Mouse (Mus musculus) MEL (cell line): Measurements from ENCODE around the gene Mylpf.

Experiments
- CHD1 ChIP-seq: IDR thresholded peaks from 2 replicates; pipeline ENCODE4 v1.6.1; 2012; ENCODE audit warnings: low read depth, mild to moderate bottlenecking, inconsistent platforms, low read length, improper control_type of control experiment
- CTCF ChIP-seq, 3 experiments: IDR thresholded peaks in 2 of 3; conservative IDR thresholded peaks in 1 of 3; 2 replicates each; pipeline ENCODE4 v1.5.1; 2011 to 2012; ENCODE audit warnings: low read length in 3 of 3, low read depth in 2 of 3, mild to moderate bottlenecking in 2 of 3, improper control_type of control experiment in 1 of 3, inconsistent platforms in 1 of 3, mixed read lengths in 1 of 3, moderate library complexity in 1 of 3; ENCODE audit not compliant: control insufficient read depth in 1 of 3, insufficient read depth in 1 of 3, poor library complexity in 1 of 3, severe bottlenecking in 1 of 3
- E2F4 ChIP-seq: IDR thresholded peaks from 2 replicates; pipeline ENCODE4 v1.6.1; 2011; ENCODE audit warnings: low read depth, low read length, improper control_type of control experiment, borderline replicate concordance
- MXI1 ChIP-seq: IDR thresholded peaks from 2 replicates; pipeline ENCODE4 v1.6.1; 2011; ENCODE audit warnings: mild to moderate bottlenecking, low read depth, low read length, improper control_type of control experiment
- POLR2A ChIP-seq, 2 experiments: IDR thresholded peaks; 2 replicates each; pipeline ENCODE4 v1.6.1; 2011 to 2012; ENCODE audit warnings: low read length in 2 of 2, mild to moderate bottlenecking in 2 of 2, control low read depth in 1 of 2, improper control_type of control experiment in 1 of 2, low read depth in 1 of 2, moderate library complexity in 1 of 2; ENCODE audit not compliant: control insufficient read depth in 1 of 2, insufficient read depth in 1 of 2, poor library complexity in 1 of 2
- POLR2AphosphoS5 ChIP-seq: IDR thresholded peaks from 2 replicates; pipeline ENCODE4 v1.6.1; 2012; ENCODE audit warnings: low read depth, borderline replicate concordance, mild to moderate bottlenecking, inconsistent platforms, low read length, moderate library complexity, mixed read lengths
- RCOR1 ChIP-seq: IDR thresholded peaks from 2 replicates; pipeline ENCODE4 v1.6.1; 2012; ENCODE audit warnings: low read depth, mild to moderate bottlenecking, inconsistent platforms, low read length, improper control_type of control experiment
- TAL1 ChIP-seq: IDR thresholded peaks from 2 replicates; pipeline ENCODE4 v1.6.1; 2012; ENCODE audit warnings: mild to moderate bottlenecking, inconsistent platforms, low read length, moderate library complexity, mixed read lengths
- UBTF ChIP-seq: IDR thresholded peaks from 2 replicates; pipeline ENCODE4 v1.6.1; 2012; ENCODE audit warnings: low read depth, mild to moderate bottlenecking, inconsistent platforms, low read length, improper control_type of control experiment, moderate library complexity, borderline replicate concordance; ENCODE audit not compliant: insufficient read depth

DNA sequence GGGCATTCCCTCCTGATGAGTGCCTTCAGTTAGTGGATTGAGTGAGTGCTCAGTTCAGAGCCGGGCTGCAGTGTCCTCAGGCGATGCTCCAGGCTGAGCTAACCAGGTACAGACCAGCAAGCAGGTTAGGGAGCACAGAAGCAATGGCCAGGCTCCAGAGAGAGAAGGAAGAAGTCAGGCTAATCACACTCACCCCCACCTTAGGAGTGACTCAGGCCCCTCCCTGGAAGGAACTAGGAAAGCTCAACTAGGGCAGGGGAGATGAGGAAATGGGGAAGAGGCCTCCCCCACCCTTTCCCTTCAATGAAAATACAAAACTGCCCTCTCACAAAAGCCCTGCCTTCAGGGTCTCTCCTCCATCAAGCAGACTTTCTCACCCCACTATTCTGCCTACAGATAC, 2.1 kb upstream of the Mylpf start:
- no peak for TF ChIP-seq RCOR1
- TF ChIP-seq CTCF (IDR thresholded peaks at IDR 0.05 in 2 of 3, conservative IDR thresholded peaks at IDR 0.05 in 1 of 3; ENCODE audit: control insufficient read depth in 1 of 3, insufficient read depth in 1 of 3, low read depth in 2 of 3, low read length in 3 of 3, poor library complexity in 1 of 3, severe bottlenecking in 1 of 3) = no peak
- no peak for TF ChIP-seq MXI1
- TF ChIP-seq TAL1 = no peak
- peak in 1 of 2 experiments; percentile 41; a peak in 1 of 4 replicates for TF ChIP-seq POLR2A (IDR thresholded peaks at IDR 0.05; ENCODE audit: control insufficient read depth in 1 of 2, insufficient read depth in 1 of 2, low read depth in 1 of 2, low read length in 2 of 2, poor library complexity in 1 of 2)
- no peak for TF ChIP-seq E2F4
- no peak for TF ChIP-seq UBTF
- TF ChIP-seq CHD1 = no peak
- no peak for TF ChIP-seq POLR2AphosphoS5
